Mouse (Mus musculus) hindbrain, embryonic 11.5 days (tissue): ENCODE results near the gene Spr. TPM values are rescaled to one million over a fixed set of nuclear protein-coding genes. Genes with fewer than 3 reads are reported as not detected.
"Not testable (repeated sequence)": the region's sequence is repeated elsewhere in the genome, so short reads cannot be mapped to it uniquely, and the experiment has no call there.

Experiments
- ATAC-seq: fragments of 200-750 bp; cut with Nextera tagmentation; 2 replicates; pipeline ENCODE4 v1.8.0; 2017; ENCODE audit warnings: mild to moderate bottlenecking, moderate TSS enrichment, moderate library complexity; ENCODE audit not compliant: low FRiP score
- DNase-seq: peaks from one replicate; pipeline ENCODE4 v3.0.0-alpha.2; 2015; ENCODE audit warnings: low spot score
- H3K27ac ChIP-seq: fragments of 300-500 bp; sonication (generic); 2 replicates; pipeline ENCODE4 v1.5.1; 2014; ENCODE audit warnings: mild to moderate bottlenecking, low read depth, low read length
- H3K27me3 ChIP-seq: fragments of 300-500 bp; sonication (generic); 2 replicates; pipeline ENCODE4 v1.6.1; 2014; ENCODE audit warnings: mild to moderate bottlenecking, low read length, moderate library complexity, mixed read lengths; ENCODE audit not compliant: control insufficient read depth, insufficient read depth
- H3K36me3 ChIP-seq: fragments of 300-500 bp; sonication (generic); 2 replicates; pipeline ENCODE4 v1.6.1; 2014; ENCODE audit warnings: mild to moderate bottlenecking, low read length, moderate library complexity, mixed read lengths; ENCODE audit not compliant: control insufficient read depth, insufficient read depth
- H3K4me1 ChIP-seq: fragments of 300-500 bp; sonication (generic); replicated peaks from 2 replicates; pipeline ENCODE4 v1.6.1; 2014; ENCODE audit warnings: low read length, mixed read lengths; ENCODE audit not compliant: control insufficient read depth, insufficient read depth
- H3K4me2 ChIP-seq: fragments of 300-500 bp; sonication (generic); replicated peaks from 2 replicates; pipeline ENCODE4 v1.6.1; 2014; ENCODE audit warnings: mild to moderate bottlenecking, low read depth, low read length
- H3K4me3 ChIP-seq: fragments of 300-500 bp; sonication (generic); 2 replicates; pipeline ENCODE4 v1.5.1; 2014; ENCODE audit warnings: low read depth, low read length
- H3K9ac ChIP-seq: fragments of 300-500 bp; sonication (generic); 2 replicates; pipeline ENCODE4 v1.6.1; 2014; ENCODE audit warnings: low read depth, low read length
- H3K9me3 ChIP-seq: fragments of 300-500 bp; sonication (generic); 2 replicates; pipeline ENCODE4 v1.6.1; 2016; ENCODE audit warnings: low read length; ENCODE audit not compliant: control insufficient read depth
- WGBS: fragments of 180-500 bp; shearing (Covaris S2); extraction: QIAGEN DNeasy Blood & Tissue Kit; methylation state at CpG from one replicate; pipeline ENCODE4 v1.1.7; 2014; 5-methylcytosine and 5-hydroxymethylcytosine counted together
- polyA plus RNA-seq: library from polyadenylated mRNA; unstranded; fragments of >200 nt; fragmentation: Nextera tagmentation; extraction: Ambion mirVana; gene quantifications from 2 replicates; pipeline ENCODE4 v1.2.1, GENCODE M21; 2014

Gene Spr
- polyA plus RNA-seq, 1 experiment from 2014 or later = 52.0 TPM

- 24% methylated on average over 6 of the region's 6 CpGs for WGBS
- not testable (repeated sequence) for ATAC-seq
Observed at GRCm38 (mm10) chr6:85159092-85159760, 21.7 kb upstream of the Spr start.

DNA sequence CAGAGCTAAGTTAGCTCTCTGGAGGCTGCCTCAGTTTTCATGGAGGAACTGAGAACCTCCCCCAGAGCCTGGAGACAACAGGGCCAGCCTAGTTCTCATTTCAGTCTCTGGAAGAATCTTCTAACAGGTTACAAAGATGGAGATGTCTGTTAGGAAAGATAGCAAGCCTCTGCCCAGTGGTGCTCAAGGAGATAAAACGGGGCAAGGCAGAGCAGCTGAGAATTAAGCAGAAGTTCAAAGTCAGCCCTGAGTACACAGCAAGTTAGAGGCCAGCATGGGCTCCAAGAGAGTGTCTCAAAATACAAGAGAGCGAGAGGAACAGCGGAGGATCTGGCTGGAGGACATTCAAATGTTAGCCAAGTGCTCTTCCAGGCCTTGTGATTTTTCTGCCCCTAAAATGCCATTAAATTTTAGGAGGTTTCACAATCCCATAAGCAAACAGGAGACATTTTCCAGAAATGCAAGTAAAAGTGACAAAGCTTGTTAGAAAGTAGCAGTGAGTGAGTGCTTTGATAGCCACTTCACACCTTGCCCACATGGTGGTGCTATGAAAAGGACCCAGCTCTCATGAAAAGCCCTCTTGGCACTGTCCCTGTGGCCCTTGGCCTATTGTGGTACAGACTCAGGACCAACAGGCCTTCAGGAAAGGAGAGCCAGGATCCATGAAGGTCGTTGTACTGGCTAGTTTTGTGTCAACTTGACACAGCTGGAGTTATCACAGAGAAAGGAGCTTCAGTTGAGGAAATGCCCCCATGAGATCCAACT, 20.7 kb upstream of the Spr start:
- H3K27ac ChIP-seq, H3K4me1 ChIP-seq, H3K36me3 ChIP-seq, H3K9ac ChIP-seq, H3K27me3 ChIP-seq, H3K4me3 ChIP-seq, ATAC-seq, DNase-seq, H3K9me3 ChIP-seq, H3K4me2 ChIP-seq: not testable (repeated sequence)
- WGBS = 75% methylated on average over 4 of the region's 4 CpGs

More at GRCm38 (mm10) chr6:85159092-85159760, 21.7 kb upstream of the Spr start:
- H3K4me1 ChIP-seq, H3K9ac ChIP-seq, H3K27me3 ChIP-seq, H3K4me2 ChIP-seq, H3K9me3 ChIP-seq, H3K36me3 ChIP-seq, H3K4me3 ChIP-seq, H3K27ac ChIP-seq: not testable (repeated sequence)
- DNase-seq = peak; percentile 75

DNA sequence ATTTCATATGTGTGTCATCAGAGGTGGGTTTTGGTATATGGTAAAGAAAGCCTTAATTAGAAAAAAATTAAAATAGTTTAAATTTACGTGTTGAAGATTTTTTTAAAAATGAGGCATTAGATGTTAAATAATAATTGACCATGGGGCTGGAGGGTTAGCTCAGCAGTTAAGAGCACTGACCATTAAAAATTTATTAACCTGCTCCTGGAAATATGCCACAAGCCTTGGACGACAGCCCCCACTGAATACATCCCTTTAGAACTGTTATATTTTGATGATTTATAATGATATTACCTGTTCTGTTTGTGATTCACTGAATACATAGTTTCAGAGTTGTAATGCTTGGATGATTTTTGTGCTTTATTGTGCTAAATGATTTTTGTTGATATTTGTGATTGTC, 19.0 kb upstream of the Spr start:
- H3K36me3 ChIP-seq, H3K4me2 ChIP-seq, H3K9me3 ChIP-seq, H3K27me3 ChIP-seq, H3K27ac ChIP-seq, H3K9ac ChIP-seq, ATAC-seq, H3K4me1 ChIP-seq, DNase-seq, H3K4me3 ChIP-seq: not testable (repeated sequence)
- WGBS = 85% methylated on average over 2 of the region's 2 CpGs

- no peak overlapping the region for H3K27ac ChIP-seq
- no peaks in the 10 kb centered on the region for H3K9me3 ChIP-seq
Observed at GRCm38 (mm10) chr6:85154861-85155528, 17.4 kb upstream of the Spr start.

GRCm38 (mm10) chr6:85153970-85154540, 16.5 kb upstream of the Spr start:
- Histone ChIP-seq H3K4me2 (no peak overlapping the region), H3K27ac (no peak overlapping the region), H3K9me3 (no peaks in the 10 kb centered on the region), H3K4me3 (no peak overlapping the region), H3K4me1 (no peaks in the 10 kb centered on the region), H3K27me3 (no peaks in the 10 kb centered on the region), H3K9ac (no peak overlapping the region), H3K36me3 (no peaks in the 10 kb centered on the region)
- WGBS = 10% methylated on average over 9 of the region's 9 CpGs
- peak; percentile 85 for DNase-seq
- ATAC-seq = peak; percentile 74

More at GRCm38 (mm10) chr6:85154861-85155528, 17.4 kb upstream of the Spr start:
- peak; percentile 74 for DNase-seq
- WGBS = 1% methylated on average over 34 of the region's 34 CpGs
- peak; percentile 75; the same call in 1 of the 2 replicates for ATAC-seq
- H3K4me1 ChIP-seq = no peaks in the 10 kb centered on the region
- no peaks in the 10 kb centered on the region for H3K27me3 ChIP-seq
- H3K36me3 ChIP-seq = no peaks in the 10 kb centered on the region
- peak overlapping the region; percentile 39 for H3K4me3 ChIP-seq
- H3K9ac ChIP-seq = peak overlapping the region; percentile 57
- peak overlapping the region; percentile 78 for H3K4me2 ChIP-seq

DNA sequence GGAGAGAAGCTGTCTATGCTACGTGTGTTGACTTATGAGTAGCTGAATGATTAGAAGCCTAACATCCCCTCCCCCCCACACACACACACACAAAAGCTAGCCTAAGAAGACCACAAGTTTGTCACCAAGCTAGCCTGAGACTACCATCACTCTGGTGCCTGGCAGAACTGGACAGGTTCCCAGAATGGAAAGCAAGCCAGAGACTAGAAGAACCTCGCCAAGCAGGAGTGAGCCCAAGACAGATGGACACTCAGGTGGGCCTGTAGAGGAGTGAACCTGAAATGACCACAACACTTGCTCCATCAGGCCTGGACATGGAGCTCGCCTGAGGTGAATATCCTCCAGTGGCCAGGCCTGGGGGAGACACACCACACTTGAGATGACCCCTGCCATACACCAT, 12.8 kb upstream of the Spr start:
- no peak overlapping the region for H3K9ac ChIP-seq
- DNase-seq = no peak
- H3K4me3 ChIP-seq = no peak overlapping the region
- no peak overlapping the region for H3K4me2 ChIP-seq
- 79% methylated on average over 3 of the region's 3 CpGs for WGBS
- H3K27me3 ChIP-seq = no peaks in the 10 kb centered on the region
- no peaks in the 10 kb centered on the region for H3K36me3 ChIP-seq
- H3K27ac ChIP-seq = no peak overlapping the region
- no peaks in the 10 kb centered on the region for H3K4me1 ChIP-seq
- no peak for ATAC-seq
- no peaks in the 10 kb centered on the region for H3K9me3 ChIP-seq

DNA sequence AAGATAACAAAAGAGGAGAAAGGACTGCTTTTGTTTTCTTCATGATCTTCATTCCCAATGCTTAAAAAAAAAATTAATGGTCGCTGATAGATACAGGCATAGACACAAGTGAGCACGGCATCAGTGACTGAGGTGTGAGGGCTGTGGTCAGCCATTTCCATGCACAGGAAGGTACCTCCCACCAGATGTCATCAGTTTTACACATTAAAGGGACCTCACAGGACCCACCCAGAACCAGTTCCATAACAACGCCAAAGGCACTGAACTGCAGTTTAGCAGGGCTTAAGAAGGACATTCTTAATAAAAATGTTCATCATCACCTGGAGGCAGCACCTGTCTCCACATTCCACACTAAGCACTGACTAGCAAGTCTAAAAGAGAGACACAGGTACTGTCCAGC, 10.1 kb upstream of the Spr start:
- DNase-seq = no peak
- no peak overlapping the region for H3K27ac ChIP-seq
- H3K27me3 ChIP-seq = no peaks in the 10 kb centered on the region
- H3K9ac ChIP-seq = no peak overlapping the region
- no peaks in the 10 kb centered on the region for H3K4me1 ChIP-seq
- WGBS = 66% methylated on average over 3 of the region's 3 CpGs
- H3K9me3 ChIP-seq = no peaks in the 10 kb centered on the region
- H3K36me3 ChIP-seq = no peaks in the 10 kb centered on the region
- no peak overlapping the region for H3K4me2 ChIP-seq
- ATAC-seq = no peak
- H3K4me3 ChIP-seq = no peak overlapping the region

DNA sequence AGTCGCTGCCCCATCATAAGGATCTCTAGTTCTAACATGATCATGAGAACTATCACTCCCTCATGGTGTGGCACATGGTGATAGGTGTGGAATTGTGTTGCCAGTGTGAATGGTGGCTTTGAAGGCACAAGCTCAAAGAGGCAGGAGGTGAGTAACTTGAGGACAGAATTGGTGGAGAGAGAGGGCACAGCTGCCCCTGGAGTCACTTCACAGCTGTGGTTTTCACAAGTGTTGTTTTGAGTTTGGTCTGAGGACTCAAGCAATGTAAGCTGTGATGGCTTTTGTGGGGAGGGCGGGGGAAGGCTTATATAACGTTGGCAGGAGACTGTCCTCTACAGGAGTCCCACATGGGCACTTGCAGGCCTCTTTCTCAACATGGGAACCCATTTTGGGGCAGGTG, 6.9 kb upstream of the Spr start:
- no peak for DNase-seq
- H3K36me3 ChIP-seq = no peaks in the 10 kb centered on the region

More for the DNA sequence above, 6.9 kb upstream of the Spr start:
- Histone ChIP-seq H3K27me3 (no peaks in the 10 kb centered on the region), H3K27ac (no peak overlapping the region), H3K9ac (no peak overlapping the region), H3K4me2 (no peak overlapping the region), H3K9me3 (no peaks in the 10 kb centered on the region), H3K4me3 (no peak overlapping the region), H3K4me1 (no peaks in the 10 kb centered on the region)
- no peak for ATAC-seq
- WGBS = 69% methylated on average over 3 of the region's 3 CpGs
